Mouse (Mus musculus) midbrain, embryonic 12.5 days (tissue): Measurements from ENCODE around the gene Dnajc13. TPM values are rescaled to one million over a fixed set of nuclear protein-coding genes. Genes with fewer than 3 reads are reported as not detected.

Experiments
- ATAC-seq: fragments of 200-750 bp; cut with Nextera tagmentation; 2 replicates; pipeline ENCODE4 v1.8.0; 2017; ENCODE audit warnings: low read depth, moderate TSS enrichment, moderate library complexity; ENCODE audit not compliant: low FRiP score
- H3K27ac ChIP-seq: fragments of 300-500 bp; sonication (generic); replicated peaks from 2 replicates; pipeline ENCODE4 v1.5.1; 2016; ENCODE audit warnings: mild to moderate bottlenecking
- H3K27me3 ChIP-seq: fragments of 300-500 bp; sonication (generic); 2 replicates; pipeline ENCODE4 v1.6.1; 2016; ENCODE audit warnings: mild to moderate bottlenecking
- H3K36me3 ChIP-seq: fragments of 300-500 bp; sonication (generic); 2 replicates; pipeline ENCODE4 v1.6.1; 2016
- H3K4me1 ChIP-seq: fragments of 300-500 bp; sonication (generic); 2 replicates; pipeline ENCODE4 v1.6.1; 2016
- H3K4me2 ChIP-seq: fragments of 300-500 bp; sonication (generic); replicated peaks from 2 replicates; pipeline ENCODE4 v1.6.1; 2016; ENCODE audit warnings: mild to moderate bottlenecking, moderate library complexity
- H3K4me3 ChIP-seq: fragments of 300-500 bp; sonication (generic); 2 replicates; pipeline ENCODE4 v1.5.1; 2016; ENCODE audit warnings: mild to moderate bottlenecking
- H3K9ac ChIP-seq: fragments of 300-500 bp; sonication (generic); replicated peaks from 2 replicates; pipeline ENCODE4 v1.6.1; 2016; ENCODE audit warnings: mild to moderate bottlenecking, moderate library complexity
- H3K9me3 ChIP-seq: fragments of 300-500 bp; sonication (generic); 2 replicates; pipeline ENCODE4 v1.6.1; 2016; ENCODE audit warnings: mild to moderate bottlenecking
- WGBS: fragments of 180-500 bp; shearing (Covaris S2); methylation state at CpG from one replicate; pipeline ENCODE4 v1.1.7; 2016; 5-methylcytosine and 5-hydroxymethylcytosine counted together
- polyA plus RNA-seq: library from polyadenylated mRNA; unstranded; fragments of >200 nt; fragmentation: Nextera tagmentation; extraction: Ambion mirVana; gene quantifications from 2 replicates; pipeline ENCODE4 v1.2.1, GENCODE M21; 2016

Dnajc13 gene
- polyA plus RNA-seq, 1 experiment from 2014 or later: 24.2 TPM

DNA sequence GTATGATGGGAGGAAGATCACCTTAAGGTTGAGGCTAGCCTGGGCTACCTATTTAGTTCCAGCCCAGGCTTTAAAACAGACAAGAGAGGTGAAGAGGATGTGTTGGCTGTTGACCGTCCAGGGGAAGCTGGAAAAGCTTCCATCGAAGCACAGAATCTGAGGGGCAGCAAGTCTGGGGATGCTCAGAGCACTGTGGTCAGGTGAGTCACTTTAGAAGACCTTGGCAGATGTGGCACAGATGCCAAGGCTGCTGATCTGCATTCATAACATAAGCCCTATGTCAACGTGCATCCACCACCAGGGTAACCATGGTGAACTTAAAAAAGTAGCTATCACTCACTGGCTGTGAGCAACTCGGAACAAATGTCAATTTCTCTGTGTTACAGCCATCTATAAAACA is 11.0 kb downstream of the Dnajc13 start:
- no peaks in the 10 kb centered on the region for H3K27me3 ChIP-seq
- 81% methylated on average over 4 of the region's 4 CpGs for WGBS
- H3K9me3 ChIP-seq: no peaks in the 10 kb centered on the region
- H3K4me3 ChIP-seq: no peak overlapping the region
- no peak overlapping the region for H3K4me2 ChIP-seq
- no peak overlapping the region for H3K27ac ChIP-seq
- no peak overlapping the region for H3K9ac ChIP-seq
- no peaks in the 10 kb centered on the region for H3K36me3 ChIP-seq
- H3K4me1 ChIP-seq: no peaks in the 10 kb centered on the region
- ATAC-seq: no peak

DNA sequence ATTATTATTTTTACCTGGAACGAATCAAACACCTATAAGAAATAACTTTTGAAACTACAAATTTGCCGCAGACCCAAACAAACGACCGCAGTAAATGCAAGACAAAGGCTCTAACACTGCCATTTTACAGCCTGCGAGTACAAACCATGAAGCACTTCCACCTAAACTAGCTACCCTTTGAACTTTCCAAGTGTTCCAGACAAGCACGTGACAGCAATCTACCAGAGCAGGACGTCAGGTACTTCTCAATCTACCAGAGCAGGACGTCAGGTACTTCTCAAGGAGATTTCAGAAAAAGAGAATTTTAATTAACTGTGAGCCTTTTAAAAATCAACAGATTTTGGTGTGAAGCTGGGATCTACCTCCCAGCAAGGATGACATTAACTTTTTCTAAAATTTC is 11.6 kb downstream of the Dnajc13 start:
- H3K27ac ChIP-seq: no peak overlapping the region

DNA sequence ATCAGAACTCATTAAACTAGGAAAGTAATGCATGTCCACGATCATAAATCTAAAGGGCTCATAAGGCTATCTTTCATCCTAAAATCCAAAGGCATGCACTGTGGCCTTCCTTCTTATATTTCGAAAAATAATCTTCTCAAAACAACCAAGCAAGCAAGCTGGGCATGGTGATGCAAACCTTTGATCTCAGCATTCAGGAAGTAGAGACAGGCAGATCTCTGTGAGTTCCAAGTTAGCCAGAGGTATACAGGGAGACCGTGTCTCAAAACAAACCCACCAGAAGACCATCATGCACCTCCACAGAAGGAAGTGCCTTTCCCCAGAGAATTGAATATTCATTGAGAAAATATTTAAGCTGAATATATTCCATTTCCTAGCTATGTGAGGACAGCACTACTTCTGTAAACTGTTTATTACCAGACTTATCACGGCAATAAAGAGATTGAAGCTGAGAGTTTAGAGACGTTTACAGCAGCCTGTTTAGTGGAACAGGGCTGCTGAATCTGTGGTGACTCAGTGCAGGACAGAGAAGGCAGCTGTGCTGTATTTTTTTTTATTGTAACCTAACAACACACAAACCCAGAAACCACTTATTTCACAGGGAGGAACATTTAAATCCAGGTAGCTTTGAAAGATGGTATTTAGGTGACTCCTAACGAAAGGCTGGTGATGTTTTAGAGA is 15.3 kb downstream of the Dnajc13 start:
- Histone ChIP-seq H3K9ac (no peak overlapping the region), H3K4me3 (no peak overlapping the region), H3K27ac (no peak overlapping the region), H3K27me3 (no peaks in the 10 kb centered on the region), H3K9me3 (no peaks in the 10 kb centered on the region), H3K36me3 (peaks cover 7% of the 10 kb centered on the region), H3K4me1 (no peaks in the 10 kb centered on the region), H3K4me2 (no peak overlapping the region)
- WGBS: 86% methylated on average over 6 of the region's 6 CpGs
- no peak for ATAC-seq

More for the DNA sequence above, 11.6 kb downstream of the Dnajc13 start:
- Histone ChIP-seq H3K4me3 (no peak overlapping the region), H3K4me1 (no peaks in the 10 kb centered on the region), H3K36me3 (0 out of 2 replicates have a peak, but pooled peaks cover 3% of the 10 kb centered on the region), H3K9me3 (no peaks in the 10 kb centered on the region), H3K27me3 (no peaks in the 10 kb centered on the region), H3K9ac (no peak overlapping the region), H3K4me2 (no peak overlapping the region)
- WGBS: 89% methylated on average over 8 of the region's 8 CpGs
- no peak for ATAC-seq

DNA sequence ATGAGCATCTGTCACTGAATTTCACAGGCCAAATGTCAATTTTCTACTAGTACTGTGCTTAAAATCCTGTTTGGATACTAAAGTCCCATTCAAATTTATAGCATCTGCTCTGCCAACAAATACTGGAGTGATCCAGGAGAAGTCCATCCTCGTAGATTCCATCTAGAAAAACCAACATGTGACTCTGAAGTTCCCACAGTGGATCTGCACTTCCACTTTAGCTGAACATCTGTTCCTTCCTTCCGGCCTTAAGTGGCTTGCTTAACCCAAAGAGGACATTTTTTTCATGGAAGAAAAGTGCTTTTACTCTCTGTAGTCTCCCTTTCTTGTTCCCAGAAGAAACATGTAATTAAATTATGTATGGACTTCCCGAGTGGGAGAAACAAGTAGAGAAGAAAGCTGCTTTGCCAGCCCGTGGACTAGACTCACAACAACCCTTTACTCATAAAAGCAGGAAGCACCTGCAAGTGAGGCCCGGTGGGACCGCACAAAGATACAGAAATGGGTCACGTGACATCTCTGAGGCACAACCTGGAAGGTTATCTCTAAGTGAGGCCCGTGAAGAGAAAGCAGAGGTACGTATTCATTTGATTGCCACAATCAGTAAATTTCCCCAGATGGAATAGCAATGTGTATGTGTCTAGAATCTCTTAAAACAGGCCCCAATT is 18.8 kb downstream of the Dnajc13 start:
- Histone ChIP-seq H3K9ac (no peak overlapping the region), H3K36me3 (peaks cover 14% of the 10 kb centered on the region), H3K4me2 (no peak overlapping the region), H3K9me3 (no peaks in the 10 kb centered on the region), H3K4me3 (no peak overlapping the region), H3K27me3 (no peaks in the 10 kb centered on the region), H3K4me1 (no peaks in the 10 kb centered on the region), H3K27ac (no peak overlapping the region)
- WGBS: 90% methylated on average over 9 of the region's 9 CpGs
- no peak for ATAC-seq

DNA sequence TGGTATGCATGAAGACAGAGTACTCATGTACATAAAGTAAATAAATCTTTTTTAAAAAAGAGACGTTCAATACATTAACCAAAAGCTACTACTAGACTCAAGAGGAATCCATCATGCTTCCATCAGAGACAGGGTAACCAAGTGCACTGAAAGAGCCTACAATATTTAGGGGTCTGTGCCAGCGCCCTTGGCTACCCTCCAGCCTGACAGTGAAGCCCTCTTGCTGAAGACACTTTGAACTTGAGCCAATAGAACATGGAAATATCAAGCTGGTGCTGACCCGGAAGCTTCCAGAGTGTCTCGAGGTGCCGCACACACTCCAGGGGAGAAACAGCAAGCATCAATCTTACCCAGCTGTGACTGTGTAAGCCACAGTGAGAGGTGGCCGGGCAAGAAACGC is 22.6 kb downstream of the Dnajc13 start:
- Histone ChIP-seq H3K4me3 (no peak overlapping the region), H3K4me2 (no peak overlapping the region), H3K36me3 (peaks cover 31% of the 10 kb centered on the region), H3K27me3 (no peaks in the 10 kb centered on the region), H3K4me1 (peaks cover 3% of the 10 kb centered on the region; the same call in 1 of the 2 replicates), H3K27ac (no peak overlapping the region), H3K9ac (no peak overlapping the region), H3K9me3 (no peaks in the 10 kb centered on the region)
- WGBS: 95% methylated on average over 7 of the region's 7 CpGs
- ATAC-seq: no peak

DNA sequence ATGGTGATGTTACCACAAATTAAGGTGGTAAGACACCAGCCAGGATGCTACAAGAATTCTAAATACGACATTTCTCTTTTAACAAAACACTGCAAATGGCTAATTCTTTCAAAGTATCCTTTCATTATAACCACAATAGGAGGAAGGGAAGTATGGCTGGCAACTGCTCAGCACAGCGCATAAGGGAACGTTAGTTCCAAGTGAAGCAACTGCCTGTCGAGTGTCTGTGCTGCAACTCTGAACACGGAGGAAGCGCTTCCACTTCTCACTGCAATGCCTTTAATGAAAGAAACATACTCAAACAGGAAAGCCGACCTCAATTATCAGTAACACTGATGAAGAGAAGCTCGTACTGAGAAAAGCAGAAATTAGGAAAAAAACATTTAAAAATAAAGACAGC is 23.7 kb downstream of the Dnajc13 start:
- Histone ChIP-seq H3K27me3 (no peaks in the 10 kb centered on the region), H3K9ac (no peak overlapping the region), H3K4me1 (peaks cover 3% of the 10 kb centered on the region; the same call in 1 of the 2 replicates), H3K36me3 (peaks cover 32% of the 10 kb centered on the region), H3K9me3 (no peaks in the 10 kb centered on the region), H3K4me3 (no peak overlapping the region), H3K27ac (no peak overlapping the region), H3K4me2 (no peak overlapping the region)
- ATAC-seq: no peak
- WGBS: 94% methylated on average over 8 of the region's 8 CpGs

DNA sequence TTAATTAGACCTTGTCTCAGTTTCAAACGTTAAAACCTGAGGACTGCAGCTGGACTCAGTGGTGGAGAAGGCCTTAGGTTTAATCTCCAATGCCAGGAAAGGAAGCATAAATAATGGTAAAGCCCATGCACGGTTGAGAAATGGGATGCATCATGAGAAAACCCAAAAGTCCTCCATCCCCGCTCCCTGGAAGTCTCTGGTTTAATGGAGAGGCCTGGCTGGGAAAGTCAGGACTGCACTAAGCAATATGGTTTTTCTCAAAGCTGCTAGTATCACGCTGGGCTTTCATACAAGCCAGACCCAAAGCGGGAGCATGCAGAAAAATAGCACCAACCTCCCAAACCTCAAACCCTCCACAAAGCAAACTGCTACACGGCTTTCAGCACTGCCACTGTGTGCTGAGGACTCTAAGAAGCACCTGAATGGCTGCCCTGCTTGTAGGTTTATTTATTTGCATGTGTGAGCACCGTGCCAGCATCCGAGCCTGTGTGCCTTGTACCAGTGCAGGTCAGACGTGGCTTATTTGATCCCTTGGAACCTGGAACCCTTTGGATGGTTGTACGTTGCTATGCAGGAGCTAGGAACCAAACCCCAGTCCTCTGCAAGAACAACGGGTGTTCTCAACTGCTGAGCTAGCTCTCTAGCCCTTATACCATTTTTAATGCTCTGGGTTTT is 26.3 kb downstream of the Dnajc13 start:
- H3K27ac ChIP-seq: no peak overlapping the region
- ATAC-seq: no peak
- H3K9me3 ChIP-seq: no peaks in the 10 kb centered on the region
- 92% methylated on average over 11 of the region's 11 CpGs for WGBS
- H3K27me3 ChIP-seq: no peaks in the 10 kb centered on the region
- peaks cover 48% of the 10 kb centered on the region for H3K36me3 ChIP-seq
- no peak overlapping the region for H3K4me2 ChIP-seq
- H3K4me3 ChIP-seq: no peak overlapping the region
- no peak overlapping the region for H3K9ac ChIP-seq
- peaks cover 3% of the 10 kb centered on the region; the same call in 1 of the 2 replicates for H3K4me1 ChIP-seq

DNA sequence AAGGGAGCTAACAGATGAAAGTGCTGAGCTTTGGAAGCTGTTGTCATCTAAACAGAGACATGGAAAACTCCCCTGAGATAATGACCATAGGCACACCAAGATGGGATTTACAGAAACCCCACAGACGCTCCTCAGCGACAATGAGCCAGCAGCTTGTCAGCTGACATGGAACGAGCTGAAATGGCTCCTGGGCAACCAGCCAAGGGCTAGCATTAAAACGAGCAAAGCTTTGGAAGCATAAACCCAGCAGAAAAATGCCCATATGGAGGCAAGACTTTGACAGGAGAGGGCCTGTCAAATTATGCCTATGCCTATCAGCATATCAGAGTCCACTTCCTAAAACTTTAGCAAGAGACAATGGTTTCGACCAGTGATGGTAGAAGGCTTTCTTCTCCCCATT is 27.0 kb downstream of the Dnajc13 start:
- Histone ChIP-seq H3K27me3 (no peaks in the 10 kb centered on the region), H3K4me3 (no peak overlapping the region), H3K36me3 (peaks cover 52% of the 10 kb centered on the region), H3K4me2 (no peak overlapping the region), H3K27ac (no peak overlapping the region), H3K9me3 (no peaks in the 10 kb centered on the region), H3K9ac (no peak overlapping the region), H3K4me1 (peaks cover 3% of the 10 kb centered on the region; the same call in 1 of the 2 replicates)
- no peak for ATAC-seq
- WGBS: 83% methylated on average over 5 of the region's 5 CpGs

DNA sequence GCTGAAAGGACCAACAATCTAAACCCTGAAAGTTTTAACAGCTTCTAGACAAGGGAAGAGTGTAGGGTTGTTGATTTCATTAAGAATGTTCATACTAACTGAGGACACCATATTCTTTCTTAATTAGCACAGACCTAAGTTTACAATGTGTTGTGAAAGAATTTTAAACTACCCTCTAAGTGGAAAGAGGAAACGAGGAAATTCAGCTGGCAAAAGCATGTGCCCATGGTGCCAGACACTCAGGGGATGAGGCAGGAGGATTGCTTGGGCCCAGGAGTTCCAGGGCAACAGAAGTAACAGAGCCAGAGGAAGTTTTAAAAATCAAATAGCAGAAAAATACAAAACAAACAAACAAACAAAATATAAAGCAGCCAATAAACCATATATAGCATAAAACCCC is 28.9 kb downstream of the Dnajc13 start:
- Histone ChIP-seq H3K36me3 (peaks cover 62% of the 10 kb centered on the region), H3K27ac (no peak overlapping the region), H3K4me2 (no peak overlapping the region)

DNA sequence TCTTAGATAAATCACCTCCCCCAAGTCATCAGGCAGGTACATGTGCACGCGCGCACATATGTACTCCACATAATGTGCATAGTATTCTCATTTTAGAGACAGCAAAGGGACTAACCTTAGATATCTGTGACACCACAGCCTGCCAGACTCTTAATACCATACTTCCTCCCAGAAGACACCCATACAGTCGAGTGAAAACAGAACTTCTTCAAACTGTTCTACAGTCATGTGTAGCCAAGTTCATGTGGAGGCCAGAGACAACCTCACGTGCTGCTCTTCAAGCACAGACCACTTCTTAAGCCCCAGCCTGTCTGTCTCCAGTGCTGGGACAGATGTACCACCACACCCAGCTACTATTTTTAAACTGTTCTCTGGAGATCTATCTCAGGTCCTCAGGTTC is 29.7 kb downstream of the Dnajc13 start:
- Histone ChIP-seq H3K4me3 (no peak overlapping the region), H3K9me3 (no peaks in the 10 kb centered on the region), H3K4me2 (no peak overlapping the region), H3K27me3 (no peaks in the 10 kb centered on the region), H3K36me3 (peaks cover 69% of the 10 kb centered on the region), H3K9ac (no peak overlapping the region), H3K27ac (no peak overlapping the region), H3K4me1 (peaks cover 3% of the 10 kb centered on the region; the same call in 1 of the 2 replicates)
- 94% methylated on average over 5 of the region's 5 CpGs for WGBS
- no peak for ATAC-seq

More for the DNA sequence above, 28.9 kb downstream of the Dnajc13 start:
- no peaks in the 10 kb centered on the region for H3K27me3 ChIP-seq
- no peak overlapping the region for H3K4me3 ChIP-seq
- WGBS: 90% methylated on average over 1 of the region's 1 CpGs
- no peak for ATAC-seq
- H3K9ac ChIP-seq: no peak overlapping the region
- H3K9me3 ChIP-seq: no peaks in the 10 kb centered on the region
- H3K4me1 ChIP-seq: peaks cover 3% of the 10 kb centered on the region; the same call in 1 of the 2 replicates

DNA sequence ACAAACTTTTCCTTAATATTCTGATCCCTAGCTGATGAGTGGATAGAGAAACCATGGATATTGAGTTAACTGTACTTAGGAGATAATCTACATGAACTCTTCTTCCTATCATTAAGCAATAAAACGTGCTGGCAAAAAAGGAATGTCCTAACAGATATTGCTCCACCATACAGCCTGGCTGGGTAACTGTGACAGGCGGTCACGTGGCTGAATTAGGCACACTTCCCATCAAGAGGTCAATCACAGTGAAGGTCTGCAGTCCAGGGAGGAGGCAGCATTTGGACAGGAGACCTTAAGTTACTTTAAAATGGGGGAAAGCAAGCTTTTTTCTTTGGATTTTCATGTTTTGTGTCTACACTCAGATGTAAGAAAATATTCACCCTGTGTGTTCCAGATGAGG is 30.7 kb downstream of the Dnajc13 start:
- no peak overlapping the region for H3K4me3 ChIP-seq
- peaks cover 64% of the 10 kb centered on the region for H3K36me3 ChIP-seq
- peaks cover 3% of the 10 kb centered on the region; the same call in 1 of the 2 replicates for H3K4me1 ChIP-seq
- no peak overlapping the region for H3K27ac ChIP-seq
- H3K4me2 ChIP-seq: no peak overlapping the region
- no peak overlapping the region for H3K9ac ChIP-seq
- WGBS: 94% methylated on average over 3 of the region's 3 CpGs
- no peaks in the 10 kb centered on the region for H3K9me3 ChIP-seq
- no peaks in the 10 kb centered on the region for H3K27me3 ChIP-seq
- no peak for ATAC-seq

DNA sequence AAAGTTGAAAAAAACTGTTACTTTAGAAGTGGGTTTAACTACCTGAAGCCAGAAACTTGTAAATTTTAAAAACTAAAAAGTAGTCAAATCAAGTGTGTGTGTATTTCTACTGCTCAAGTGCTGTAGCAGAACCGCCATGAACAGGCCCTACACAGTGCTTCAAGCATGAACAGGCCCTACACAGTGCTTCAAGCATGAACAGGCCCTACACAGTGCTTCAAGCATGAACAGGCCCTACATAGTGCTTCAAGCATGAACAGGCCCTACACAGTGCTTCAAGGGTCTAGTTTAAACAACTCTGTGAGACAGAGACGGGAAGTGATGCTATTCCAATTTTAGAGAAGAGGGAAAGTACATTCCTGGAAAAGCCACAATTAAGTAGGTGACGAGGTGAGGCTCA is 51.3 kb downstream of the Dnajc13 start:
- Histone ChIP-seq H3K9me3 (no peaks in the 10 kb centered on the region), H3K27me3 (no peaks in the 10 kb centered on the region), H3K36me3 (peaks cover 61% of the 10 kb centered on the region), H3K9ac (no peak overlapping the region), H3K4me1 (no peaks in the 10 kb centered on the region), H3K27ac (no peak overlapping the region), H3K4me3 (no peak overlapping the region), H3K4me2 (no peak overlapping the region)
- 96% methylated on average over 3 of the region's 3 CpGs for WGBS
- ATAC-seq: no peak
